16 mouse cellular contexts compared by ENCODE assay signal in genomic region chr16:10453872-10454582, GRCm38 (mm10). TPM values are rescaled to one million over a fixed set of nuclear protein-coding genes. Genes with fewer than 3 reads are reported as not detected.
"Had no signal": no experiment of that assay in that cellular context is flagged by ENCODE, and none has a peak within 500 bp of the region (broad histone marks: within the 10 kb centered on the region; RNA-seq: fewer than 3 reads in every experiment).

No protein-coding gene starts in this region.

- H3K9me3 ChIP-seq: limb, embryonic 15.5 days; liver, embryonic 12.5 days; midbrain, embryonic 13.5 days; neural tube, embryonic 12.5 days; stomach, embryonic 15.5 days had no signal

- H3K4me1 ChIP-seq: liver, embryonic 12.5 days; midbrain, embryonic 13.5 days; stomach, embryonic 15.5 days had no signal

- ATAC-seq: liver, embryonic 12.5 days; midbrain, embryonic 13.5 days had no signal

- DNase-seq: kidney, adult 18-20 months; kidney, postnatal 36 days; lung, embryonic 14.5 days; lung, postnatal 14 days; right cerebral cortex, postnatal 4 days; thymus, adult 2 months; thymus, postnatal 25 days had no signal

- H3K9ac ChIP-seq: limb, embryonic 15.5 days; liver, embryonic 12.5 days; lung, embryonic 14.5 days; midbrain, embryonic 13.5 days; neural tube, embryonic 12.5 days; stomach, embryonic 15.5 days had no signal

- H3K36me3 ChIP-seq: limb, embryonic 15.5 days; liver, embryonic 12.5 days; midbrain, embryonic 13.5 days; neural tube, embryonic 12.5 days; stomach, embryonic 15.5 days had no signal

- H3K27ac ChIP-seq: kidney, postnatal 0 days; layer of hippocampus, adult 2 months; limb, embryonic 15.5 days; liver, embryonic 12.5 days; midbrain, embryonic 13.5 days; neural tube, embryonic 12.5 days; stomach, embryonic 15.5 days had no signal

- H3K4me3 ChIP-seq: layer of hippocampus, adult 2 months; limb, embryonic 15.5 days; liver, embryonic 12.5 days; midbrain, embryonic 13.5 days; myocyte; neural tube, embryonic 12.5 days; stomach, embryonic 15.5 days had no signal

- H3K27me3 ChIP-seq: limb, embryonic 15.5 days; liver, embryonic 12.5 days; midbrain, embryonic 13.5 days; neural tube, embryonic 12.5 days; stomach, embryonic 15.5 days had no signal

- H3K4me2 ChIP-seq: limb, embryonic 15.5 days; liver, embryonic 12.5 days; lung, embryonic 14.5 days; midbrain, embryonic 13.5 days; neural tube, embryonic 12.5 days; stomach, embryonic 15.5 days had no signal

RNA-seq across cellular contexts. Expression of gene Tvp23a, which starts 6.9 kb away (rescaled TPM):
- total RNA-seq: megakaryocyte-erythroid progenitor cell, adult 5-6 weeks had no signal

RNA-seq across cellular contexts. Expression of gene Tekt5, which starts 58.7 kb away (rescaled TPM):
- total RNA-seq: megakaryocyte-erythroid progenitor cell, adult 5-6 weeks had no signal
